Mouse (Mus musculus) layer of hippocampus, adult 9-10 months (tissue): ENCODE measurements around the gene Olfr1386.
"Not testable (repeated sequence)": the region's sequence is repeated elsewhere in the genome, so short reads cannot be mapped to it uniquely, and the experiment has no call there.

Source experiments
- DNase-seq: peaks from one replicate; pipeline ENCODE4 v3.0.0; 2022; ENCODE audit warnings: low spot score

The Olfr1386 gene

DNA sequence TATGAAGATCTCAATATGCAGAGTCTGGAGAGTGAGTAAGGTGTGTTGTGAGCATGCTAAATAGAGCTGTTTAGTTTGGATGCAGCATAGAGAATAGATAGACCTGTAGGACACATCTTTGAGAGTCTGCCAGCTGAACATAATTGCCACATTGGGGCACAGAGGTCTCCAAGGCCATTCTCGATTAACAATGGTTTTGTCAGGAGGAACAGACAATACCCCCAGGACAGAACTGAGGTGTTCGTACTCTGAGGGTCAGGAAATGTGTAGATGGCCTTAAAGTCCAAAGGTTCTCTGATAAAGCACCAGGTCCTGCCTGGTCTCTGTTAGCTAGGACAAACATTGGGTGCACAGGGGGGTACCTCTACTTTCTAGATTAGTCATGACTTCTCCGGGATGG, at the start of gene Olfr1386:
TSS of gene Olfr1386 (plus strand) at position 301 of the 400 bp plus-strand sequence.
- DNase-seq = not testable (repeated sequence)

- DNase-seq = no peak
Observed at GRCm38 (mm10) chr11:49422767-49423166, 42.1 kb upstream of the Olfr1386 start, which contains the start of gene Olfr1389. TSS of gene Olfr1389 (plus strand) at chr11:49423067.

GRCm38 (mm10) chr11:49425257-49425927, 39.5 kb upstream of the Olfr1386 start:
- DNase-seq = no peak

DNA sequence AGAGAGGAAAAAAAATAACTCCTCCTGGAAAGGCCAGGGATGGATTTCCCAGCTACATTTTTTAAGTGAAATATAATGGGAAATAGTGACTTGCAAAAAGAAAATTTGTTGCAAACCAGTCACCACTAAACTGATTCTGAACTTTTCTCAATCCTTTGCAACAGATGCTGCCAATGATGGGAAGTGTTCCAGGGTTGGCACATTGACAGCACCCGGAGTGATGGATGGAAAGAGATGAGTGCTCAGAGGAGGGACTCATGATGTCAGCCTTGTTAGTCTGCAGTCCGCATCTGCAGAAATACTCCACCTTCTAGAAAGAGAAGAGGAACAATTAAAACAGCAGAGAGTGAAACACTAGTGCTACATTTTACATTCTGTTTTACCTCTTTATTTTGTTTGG, 35.2 kb upstream of the Olfr1386 start:
- DNase-seq = peak; percentile 5

DNA sequence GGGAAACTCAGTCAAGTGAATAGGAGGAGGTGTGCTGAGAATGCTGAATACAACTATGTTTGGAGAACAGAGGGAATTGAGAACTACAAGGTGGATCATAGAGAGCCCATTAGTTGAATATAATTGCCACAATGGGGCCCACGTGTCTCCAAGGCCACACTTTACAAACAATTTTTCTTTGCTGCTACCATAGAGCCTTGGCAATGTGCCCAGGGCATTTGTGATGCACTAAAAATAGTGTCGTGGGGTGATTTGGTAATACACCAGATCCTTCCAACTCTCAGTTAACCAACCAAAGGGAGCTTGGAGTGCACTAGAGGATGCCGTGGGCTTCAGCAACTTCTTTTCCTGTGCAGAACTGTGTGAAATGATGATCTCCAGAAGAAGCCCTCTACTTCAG, 28.4 kb upstream of the Olfr1386 start, which contains the start of gene Olfr1388:
TSS of gene Olfr1388 (plus strand) at position 214 of the 400 bp plus-strand sequence.
- no peak for DNase-seq

DNA sequence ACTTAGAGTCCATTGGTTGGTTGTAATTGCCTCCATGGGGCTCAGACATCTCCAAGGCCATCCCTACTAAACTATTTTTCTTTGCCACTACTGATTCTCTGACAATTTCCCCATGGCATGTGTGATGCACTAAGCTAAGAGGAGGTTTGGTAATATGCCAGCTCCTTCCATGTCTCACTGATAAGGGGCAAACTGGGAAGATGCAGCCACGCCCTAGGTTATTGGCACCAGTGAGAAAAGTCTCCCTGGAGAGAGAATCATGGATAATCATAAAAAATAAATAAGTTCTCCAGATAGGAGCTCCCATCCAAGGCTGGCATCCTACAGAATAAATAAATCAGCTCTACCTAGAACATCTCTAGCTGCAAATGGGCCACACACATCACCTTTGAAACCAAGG, 9.8 kb upstream of the Olfr1386 start, which contains the start of gene Olfr1387:
TSS of gene Olfr1387 (plus strand) at position 301 of the 400 bp plus-strand sequence.
- DNase-seq = no peak

DNA sequence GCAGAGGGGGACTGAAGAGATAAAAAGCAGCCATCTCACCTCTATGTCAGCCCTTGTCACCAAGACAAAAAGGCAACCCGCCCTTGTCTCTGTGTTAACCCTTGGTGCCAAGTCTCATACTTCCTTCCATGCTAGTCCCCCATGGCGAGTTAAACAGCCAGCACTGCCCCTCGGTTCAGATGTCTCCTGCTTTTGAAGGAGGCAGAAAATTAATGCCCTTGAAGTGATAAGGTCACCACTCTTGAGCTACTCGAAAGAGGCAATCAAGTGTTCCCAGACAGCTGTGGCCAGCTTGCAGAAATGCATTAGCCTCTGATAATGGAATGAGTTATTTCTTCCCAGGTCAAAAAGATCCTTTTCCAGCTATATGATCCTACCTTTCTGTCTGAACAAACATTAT, 21.1 kb downstream of the Olfr1386 start:
- no peak for DNase-seq

- DNase-seq = not testable (repeated sequence)
Observed at GRCm38 (mm10) chr11:49488770-49489169, 23.9 kb downstream of the Olfr1386 start, which contains the start of gene Olfr1385. TSS of gene Olfr1385 (plus strand) at chr11:49489070.

- no peak for DNase-seq
Observed at GRCm38 (mm10) chr11:49518086-49518485, 53.2 kb downstream of the Olfr1386 start.

GRCm38 (mm10) chr11:49519348-49519747, 54.5 kb downstream of the Olfr1386 start, which contains the start of gene Olfr1383:
TSS of gene Olfr1383 (plus strand) at chr11:49519648.
- no peak for DNase-seq
